Mouse (Mus musculus) lung, embryonic 16.5 days (tissue): ENCODE data around the gene Pin1. TPM values are rescaled to one million over a fixed set of nuclear protein-coding genes. Genes with fewer than 3 reads are reported as not detected.

Experiments used
- ATAC-seq: fragments of 200-750 bp; cut with Nextera tagmentation; 2 replicates; pipeline ENCODE4 v1.8.0; 2017; ENCODE audit warnings: low read depth, mild to moderate bottlenecking, moderate library complexity
- H3K27ac ChIP-seq: fragments of 300-500 bp; sonication (generic); 2 replicates; pipeline ENCODE4 v1.5.1; 2014; ENCODE audit warnings: mild to moderate bottlenecking, control low read depth, low read length
- H3K27me3 ChIP-seq: fragments of 300-500 bp; sonication (generic); 2 replicates; pipeline ENCODE4 v1.6.1; 2014; ENCODE audit warnings: low read depth, low read length, mixed read lengths; ENCODE audit not compliant: control insufficient read depth, insufficient read depth
- H3K36me3 ChIP-seq: fragments of 300-500 bp; sonication (generic); 2 replicates; pipeline ENCODE4 v1.6.1; 2014; ENCODE audit warnings: low read length; ENCODE audit not compliant: control insufficient read depth, insufficient read depth
- H3K4me1 ChIP-seq: fragments of 300-500 bp; sonication (generic); replicated peaks from 2 replicates; pipeline ENCODE4 v1.6.1; 2014; ENCODE audit warnings: low read length, mixed read lengths; ENCODE audit not compliant: control insufficient read depth, insufficient read depth
- H3K4me2 ChIP-seq: fragments of 300-500 bp; sonication (generic); 2 replicates; pipeline ENCODE4 v1.6.1; 2014; ENCODE audit warnings: low read depth, low read length, control low read depth
- H3K4me3 ChIP-seq: fragments of 300-500 bp; sonication (generic); 2 replicates; pipeline ENCODE4 v1.5.1; 2014; ENCODE audit warnings: mild to moderate bottlenecking, low read length, control low read depth
- H3K9ac ChIP-seq: fragments of 300-500 bp; sonication (generic); 2 replicates; pipeline ENCODE4 v1.6.1; 2014; ENCODE audit warnings: low read length, control low read depth
- H3K9me3 ChIP-seq: fragments of 300-500 bp; sonication (generic); 2 replicates; pipeline ENCODE4 v1.6.1; 2016; ENCODE audit warnings: low read length; ENCODE audit not compliant: control insufficient read depth
- WGBS: fragments of 180-500 bp; shearing (Covaris S2); extraction: QIAGEN DNeasy Blood & Tissue Kit; methylation state at CpG from one replicate; pipeline ENCODE4 v1.1.7; 2014; 5-methylcytosine and 5-hydroxymethylcytosine counted together
- polyA plus RNA-seq: library from polyadenylated mRNA; unstranded; fragments of >200 nt; fragmentation: Nextera tagmentation; extraction: Ambion mirVana; gene quantifications from 2 replicates; pipeline ENCODE4 v1.2.1, GENCODE M21; 2015

Pin1 gene
- polyA plus RNA-seq, 1 experiment from 2014 or later = 47.4 TPM

GRCm38 (mm10) chr9:20645121-20645520 is 6.8 kb upstream of the Pin1 start:
- no peaks in the 10 kb centered on the region for H3K27me3 ChIP-seq
- no peak for ATAC-seq
- H3K9me3 ChIP-seq = no peaks in the 10 kb centered on the region
- H3K4me2 ChIP-seq = peak overlapping the region; percentile 83
- peaks cover 14% of the 10 kb centered on the region for H3K36me3 ChIP-seq
- H3K4me1 ChIP-seq = peaks cover 19% of the 10 kb centered on the region; the same call in 1 of the 2 replicates
- 2% methylated on average over 17 of the region's 17 CpGs for WGBS
- H3K9ac ChIP-seq = peak overlapping the region; percentile 84
- peak overlapping the region; percentile 94 for H3K4me3 ChIP-seq
- peak overlapping the region; percentile 76 for H3K27ac ChIP-seq

- Histone ChIP-seq H3K36me3 (peaks cover 23% of the 10 kb centered on the region), H3K9ac (peak overlapping the region; percentile 96), H3K27me3 (no peaks in the 10 kb centered on the region), H3K4me1 (peaks cover 14% of the 10 kb centered on the region), H3K27ac (peak overlapping the region; percentile 31; the same call in 1 of the 2 replicates), H3K4me3 (peak overlapping the region; percentile 99), H3K4me2 (peak overlapping the region; percentile 80), H3K9me3 (no peaks in the 10 kb centered on the region)
- ATAC-seq = peak; percentile 4; the same call in 1 of the 2 replicates
- under 1% methylated on average over 25 of the region's 25 CpGs for WGBS
These were observed 364 bp downstream of the Pin1 start for GRCm38 (mm10) chr9:20652260-20652658.

DNA sequence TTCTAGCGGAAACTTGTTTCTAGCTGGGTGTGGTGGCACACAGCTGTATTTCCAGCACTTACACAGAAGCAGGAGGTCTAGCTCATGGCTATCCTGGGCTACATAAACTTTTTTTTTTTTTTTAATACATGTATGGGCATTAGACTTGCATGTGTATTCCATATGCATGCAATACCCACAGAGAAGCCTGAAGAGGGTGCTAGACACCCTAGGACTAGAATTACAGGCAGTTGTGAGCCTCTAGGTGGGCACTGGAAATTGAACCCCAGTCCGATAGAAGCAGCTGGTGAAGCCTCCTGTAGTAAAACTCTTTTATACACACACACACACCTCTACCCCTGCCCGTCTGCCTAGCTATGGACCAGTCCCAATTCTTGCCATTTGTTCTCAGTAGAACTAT is 2.0 kb downstream of the Pin1 start:
- no peak overlapping the region for H3K4me2 ChIP-seq
- peaks cover 24% of the 10 kb centered on the region for H3K36me3 ChIP-seq
- no peak for ATAC-seq
- H3K9me3 ChIP-seq = no peaks in the 10 kb centered on the region
- H3K9ac ChIP-seq = no peak overlapping the region
- no peak overlapping the region for H3K4me3 ChIP-seq
- 90% methylated on average over 3 of the region's 3 CpGs for WGBS
- H3K27me3 ChIP-seq = no peaks in the 10 kb centered on the region
- peaks cover 14% of the 10 kb centered on the region for H3K4me1 ChIP-seq
- no peak overlapping the region for H3K27ac ChIP-seq

DNA sequence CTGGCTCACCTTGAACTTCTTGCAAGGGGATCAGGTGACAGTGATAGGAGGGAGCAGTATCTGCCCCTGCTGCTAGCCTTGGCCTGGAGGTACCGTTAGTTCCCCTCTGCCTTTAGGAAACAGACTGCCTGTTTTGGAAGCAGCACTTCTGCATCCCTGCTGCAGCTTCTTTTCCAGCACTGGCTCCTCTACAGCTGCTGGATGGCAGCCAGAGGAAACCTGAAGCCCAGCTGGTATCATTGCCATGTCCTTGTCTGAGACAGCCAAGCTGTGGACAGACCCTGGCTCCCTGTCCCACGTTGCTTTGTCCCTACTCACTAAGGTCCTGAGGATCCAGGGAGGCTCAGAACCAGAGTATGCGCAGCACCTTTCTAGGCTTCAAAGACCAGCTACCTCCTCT is 5.7 kb downstream of the Pin1 start:
- H3K27ac ChIP-seq = no peak overlapping the region
- H3K4me1 ChIP-seq = peaks cover 9% of the 10 kb centered on the region
- H3K4me2 ChIP-seq = no peak overlapping the region
- no peak overlapping the region for H3K4me3 ChIP-seq
- WGBS = 80% methylated on average over 3 of the region's 3 CpGs
- peaks cover 36% of the 10 kb centered on the region for H3K36me3 ChIP-seq
- no peaks in the 10 kb centered on the region for H3K9me3 ChIP-seq
- ATAC-seq = no peak
- no peaks in the 10 kb centered on the region for H3K27me3 ChIP-seq
- H3K9ac ChIP-seq = no peak overlapping the region

- WGBS = 55% methylated on average over 3 of the region's 3 CpGs
- peak; percentile 29; the same call in 1 of the 2 replicates for ATAC-seq
- H3K4me3 ChIP-seq = no peak overlapping the region
These were observed 10.4 kb downstream of the Pin1 start for GRCm38 (mm10) chr9:20662325-20662724.

DNA sequence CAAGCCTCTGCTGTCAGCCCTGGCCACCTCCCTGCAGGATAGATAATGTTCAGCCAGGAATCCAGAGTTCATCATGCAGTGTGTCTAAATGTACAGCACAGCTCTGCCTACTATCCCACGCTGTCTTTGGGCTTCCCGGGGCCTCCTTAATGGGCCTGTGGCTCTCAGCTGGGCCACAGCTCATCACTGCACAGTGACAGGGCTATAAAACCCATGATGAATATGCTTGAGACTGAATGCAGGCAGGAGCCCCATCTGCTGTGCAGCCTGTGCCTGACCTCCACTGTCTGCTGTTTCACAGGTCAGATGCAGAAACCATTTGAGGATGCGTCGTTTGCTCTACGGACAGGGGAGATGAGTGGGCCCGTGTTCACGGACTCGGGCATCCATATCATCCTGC is 11.0 kb downstream of the Pin1 start:
- Histone ChIP-seq H3K27me3 (no peaks in the 10 kb centered on the region), H3K4me2 (no peak overlapping the region), H3K9ac (no peak overlapping the region), H3K9me3 (no peaks in the 10 kb centered on the region), H3K4me1 (no peaks in the 10 kb centered on the region), H3K27ac (no peak overlapping the region), H3K36me3 (peaks cover 31% of the 10 kb centered on the region), H3K4me3 (no peak overlapping the region)
- ATAC-seq = no peak
- 91% methylated on average over 8 of the region's 8 CpGs for WGBS

More at GRCm38 (mm10) chr9:20662325-20662724, 10.4 kb downstream of the Pin1 start:
- Histone ChIP-seq H3K27ac (no peak overlapping the region), H3K9me3 (no peaks in the 10 kb centered on the region), H3K4me1 (no peaks in the 10 kb centered on the region), H3K4me2 (no peak overlapping the region), H3K36me3 (peaks cover 35% of the 10 kb centered on the region), H3K27me3 (no peaks in the 10 kb centered on the region), H3K9ac (no peak overlapping the region)

GRCm38 (mm10) chr9:20663956-20664355 is 12.1 kb downstream of the Pin1 start:
- H3K9ac ChIP-seq = no peak overlapping the region
- no peaks in the 10 kb centered on the region for H3K4me1 ChIP-seq
- 89% methylated on average over 2 of the region's 2 CpGs for WGBS
- peaks cover 29% of the 10 kb centered on the region for H3K36me3 ChIP-seq
- H3K4me3 ChIP-seq = no peak overlapping the region
- no peaks in the 10 kb centered on the region for H3K9me3 ChIP-seq
- no peak overlapping the region for H3K27ac ChIP-seq
- H3K4me2 ChIP-seq = no peak overlapping the region
- ATAC-seq = no peak
- no peaks in the 10 kb centered on the region for H3K27me3 ChIP-seq

DNA sequence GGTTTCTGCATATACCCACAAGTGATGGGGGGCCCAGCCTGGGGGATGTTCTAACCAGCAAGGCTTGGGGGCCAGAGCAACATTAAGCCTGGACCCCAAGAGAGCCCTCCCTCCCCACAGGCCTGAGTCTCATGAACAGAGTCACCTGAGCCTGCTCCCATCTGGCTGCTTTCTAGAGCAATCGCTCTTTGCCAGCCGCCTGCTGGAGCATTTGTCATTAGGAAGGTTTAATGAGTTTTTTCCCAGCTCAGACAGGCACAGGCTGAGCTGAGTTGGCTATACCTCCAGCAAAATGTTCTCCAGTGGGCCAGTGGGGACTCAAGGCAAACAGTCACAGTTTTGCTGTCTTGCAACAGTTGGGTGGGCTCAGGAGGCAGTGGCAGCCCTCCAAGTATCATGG is 12.5 kb downstream of the Pin1 start:
- H3K4me3 ChIP-seq = no peak overlapping the region
- H3K9ac ChIP-seq = no peak overlapping the region
- H3K27me3 ChIP-seq = no peaks in the 10 kb centered on the region
- H3K9me3 ChIP-seq = no peaks in the 10 kb centered on the region
- ATAC-seq = no peak
- no peak overlapping the region for H3K4me2 ChIP-seq
- no peak overlapping the region for H3K27ac ChIP-seq
- WGBS = 54% methylated on average over 2 of the region's 2 CpGs
- peaks cover 25% of the 10 kb centered on the region for H3K36me3 ChIP-seq
- no peaks in the 10 kb centered on the region for H3K4me1 ChIP-seq

DNA sequence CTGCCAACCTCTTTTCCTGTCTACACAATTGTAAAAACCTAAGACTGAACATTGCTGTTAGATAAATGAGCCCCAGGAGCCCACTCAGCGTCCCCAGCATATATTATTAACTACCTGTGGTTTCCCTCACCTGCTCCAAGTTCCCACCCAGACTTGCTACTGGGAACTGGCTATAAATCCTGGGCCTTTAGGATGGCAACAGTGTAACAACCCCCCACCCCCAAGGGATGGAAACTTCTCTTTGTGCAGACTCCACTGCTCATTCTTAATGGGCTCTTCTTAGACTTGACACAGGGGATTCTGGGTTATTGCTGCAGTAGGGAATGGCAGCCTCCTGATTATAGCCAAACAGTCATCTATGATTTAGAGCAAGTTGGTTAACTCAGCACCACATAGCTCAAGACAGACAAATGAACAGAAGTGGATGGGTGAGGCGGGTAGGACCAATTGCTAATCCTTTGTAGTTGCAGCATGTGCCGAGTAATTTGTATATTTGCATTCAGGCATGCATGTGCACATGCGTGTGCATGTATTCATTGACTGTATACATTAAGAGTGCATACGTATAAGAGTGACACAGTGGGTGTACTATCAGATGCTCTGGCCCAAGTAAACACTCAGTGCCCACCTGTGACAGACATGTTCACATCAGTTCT is 13.2 kb downstream of the Pin1 start:
- no peak overlapping the region for H3K4me2 ChIP-seq
- no peak overlapping the region for H3K4me3 ChIP-seq
- no peak overlapping the region for H3K9ac ChIP-seq
- H3K27me3 ChIP-seq = no peaks in the 10 kb centered on the region
- H3K4me1 ChIP-seq = no peaks in the 10 kb centered on the region
- no peak for ATAC-seq
- H3K36me3 ChIP-seq = peaks cover 22% of the 10 kb centered on the region
- H3K27ac ChIP-seq = no peak overlapping the region
- no peaks in the 10 kb centered on the region for H3K9me3 ChIP-seq
- WGBS = 68% methylated on average over 5 of the region's 5 CpGs
